ENCODE assay signal across 11 mouse cellular contexts in the genomic region with DNA sequence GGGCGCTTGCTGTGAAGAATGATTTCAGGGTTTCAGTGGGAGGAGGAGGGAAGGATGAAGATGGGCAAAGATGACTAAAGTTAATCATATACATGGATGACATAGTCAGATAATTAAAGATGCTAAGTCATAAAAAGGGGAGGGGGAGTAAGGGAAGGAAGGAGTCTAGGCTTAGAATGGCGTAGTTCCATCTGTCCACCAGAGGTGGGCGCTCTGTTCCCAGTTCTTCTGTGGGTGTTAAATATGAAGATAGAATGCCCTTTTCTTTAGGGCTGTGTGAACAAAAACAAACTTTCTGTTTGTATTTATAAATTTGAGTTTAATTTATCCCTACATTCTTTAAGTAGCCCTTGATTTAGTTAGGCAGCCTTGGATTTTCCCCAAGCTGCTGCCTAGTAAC. TPM values are rescaled to one million over a fixed set of nuclear protein-coding genes. Genes with fewer than 3 reads are reported as not detected.
DNase-seq lines count a peak whose midpoint lies in the region; ATAC-seq and TF ChIP-seq lines count a peak whose summit lies in the region.
"Had no signal": no experiment of that assay in that cellular context is flagged by ENCODE, and none has a peak within 500 bp of the region (broad histone marks: within the 10 kb centered on the region; RNA-seq: fewer than 3 reads in every experiment).

No protein-coding gene starts in this region.

- H3K4me1 ChIP-seq in thymus, adult 2 months (replicated peaks; ENCODE audit: control insufficient read depth, insufficient read depth, low read length): no peaks in the 10 kb centered on the region

- no peak for TF ChIP-seq POLR2A in thymus, adult 2 months (IDR thresholded peaks at IDR 0.05; ENCODE audit: control insufficient read depth, extremely low read depth, insufficient read depth, low read length, poor library complexity)

- WGBS in thymus, adult 2 months: 83% methylated on average over 3 of the region's 3 CpGs

- H3K27ac ChIP-seq in thymus, adult 2 months (ENCODE audit: control insufficient read depth, insufficient read depth, low read length): no peak overlapping the region
- H3K27ac ChIP-seq: embryonic facial prominence, embryonic 12.5 days had no signal

- no peak for TF ChIP-seq CTCF in thymus, adult 2 months (IDR thresholded peaks at IDR 0.05; ENCODE audit: borderline replicate concordance, control insufficient read depth, extremely low read depth, insufficient read depth, low read length, poor library complexity)

- ATAC-seq in inflammation-experienced regulatory T-cells, adult 6 months: no peak

- H3K36me3 ChIP-seq in thymus, adult 2 months (ENCODE audit: control insufficient read depth, insufficient read depth, low read length): no peaks in the 10 kb centered on the region
- H3K36me3 ChIP-seq: embryonic facial prominence, embryonic 12.5 days had no signal

- peaks cover 2% of the 10 kb centered on the region; the same call in 1 of the 2 replicates for H3K27me3 ChIP-seq in thymus, adult 2 months (ENCODE audit: control insufficient read depth, insufficient read depth, low read length)
- H3K27me3 ChIP-seq: embryonic facial prominence, embryonic 12.5 days had no signal

- peak; percentile 32 for DNase-seq in adrenal gland, postnatal 10 days
- DNase-seq in adrenal gland, adult 2 months: no peak
- peak; percentile 20 to 29 for DNase-seq in kidney, postnatal 4 days
- no peak for DNase-seq in kidney, adult 11 months
- DNase-seq in thymus, adult 2 months: peak; percentile 14
- DNase-seq in thymus, adult 18-20 months: no peak
- DNase-seq in ovary, adult 18-20 months (ENCODE audit: low spot score): no peak
- DNase-seq: cerebellum, adult 11 months; lung, postnatal 36 days had no signal

- H3K4me3 ChIP-seq in thymus, adult 2 months (ENCODE audit: control insufficient read depth, insufficient read depth, low read length): no peak overlapping the region
- H3K4me3 ChIP-seq: embryonic facial prominence, embryonic 12.5 days had no signal

RNA-seq across cellular contexts. Expression of a gene that starts 8.7 kb away (rescaled TPM):
- total RNA-seq in adrenal gland, postnatal 10 days (2021): 10 to 100 TPM; 73.4 to 96.9 TPM
- total RNA-seq in adrenal gland, adult 2 months (2021): 10 to 100 TPM; 39.1 to 48.5 TPM
- polyA plus RNA-seq in adrenal gland, adult 2 months (2012; rRNA removed): 18.6 and 27.8 TPM in 2 replicates
- polyA plus RNA-seq in thymus, adult 2 months (2012; rRNA removed): 147 and 172 TPM in 2 replicates
- 100 to 1,000 TPM; 124 to 306 (median 304) TPM for polyA plus RNA-seq in inflammation-experienced regulatory T-cells, adult 6 months (2017; shearing (Covaris generic))

Comparison
In these comparisons a context has a peak if more than half of its experiments do, and no peak if none do; other contexts are left out.
1. DNase-seq: peak in adrenal gland, postnatal 10 days (single experiment), kidney, postnatal 4 days (2 of 2) and thymus, adult 2 months (single experiment); none in adrenal gland, adult 2 months (single experiment), kidney, adult 11 months (single experiment), thymus, adult 18-20 months (0 of 2) and ovary, adult 18-20 months (single experiment).